Mouse (Mus musculus) testis, postnatal 14 days (tissue): Measurements from ENCODE around the gene Mpl.

Experiments
- DNase-seq: peaks from one replicate; pipeline ENCODE4 v3.0.0; 2021; ENCODE audit warnings: low spot score

Mpl gene

GRCm38 (mm10) chr4:118427768-118428451, 29.4 kb downstream of the Mpl start, which contains the start of gene Elovl1:
TSS of gene Elovl1 (plus strand) at chr4:118428093.
- peak; percentile 85 for DNase-seq

- no peak for DNase-seq
Measured at GRCm38 (mm10) chr4:118427415-118427767, 29.9 kb downstream of the Mpl start.

- DNase-seq: no peak
Measured at GRCm38 (mm10) chr4:118425374-118425773, 31.9 kb downstream of the Mpl start.

- no peak for DNase-seq
Measured at GRCm38 (mm10) chr4:118424541-118425160, 32.7 kb downstream of the Mpl start.

GRCm38 (mm10) chr4:118421384-118421783, 35.9 kb downstream of the Mpl start:
- no peak for DNase-seq

GRCm38 (mm10) chr4:118417112-118417797, 40.1 kb downstream of the Mpl start:
- no peak for DNase-seq

- DNase-seq: no peak
Measured at GRCm38 (mm10) chr4:118416329-118416728, 41.0 kb downstream of the Mpl start.

- DNase-seq: no peak
Measured at GRCm38 (mm10) chr4:118415779-118416178, 41.5 kb downstream of the Mpl start.

- no peak for DNase-seq
Measured at GRCm38 (mm10) chr4:118413553-118413952, 43.8 kb downstream of the Mpl start.

GRCm38 (mm10) chr4:118410871-118411270, 46.4 kb downstream of the Mpl start:
- DNase-seq: no peak

- peak; percentile 91 for DNase-seq
Measured at GRCm38 (mm10) chr4:118409142-118409900, 48.0 kb downstream of the Mpl start, which contains the start of the genes Szt2 and Med8. TSS of gene Szt2 (minus strand) at chr4:118409273. TSS of gene Med8 (plus strand) at chr4:118409337.

- peak; percentile 66 for DNase-seq
Measured at GRCm38 (mm10) chr4:118402701-118403100, 54.6 kb downstream of the Mpl start.

GRCm38 (mm10) chr4:118401918-118402317, 55.4 kb downstream of the Mpl start:
- DNase-seq: peak; percentile 56

- DNase-seq: no peak
Measured at GRCm38 (mm10) chr4:118401421-118401820, 55.9 kb downstream of the Mpl start.

- no peak for DNase-seq
Measured at GRCm38 (mm10) chr4:118398400-118398799, 58.9 kb downstream of the Mpl start.

GRCm38 (mm10) chr4:118396433-118396832, 60.9 kb downstream of the Mpl start:
- DNase-seq: no peak

GRCm38 (mm10) chr4:118395289-118395688, 62.0 kb downstream of the Mpl start:
- no peak for DNase-seq

GRCm38 (mm10) chr4:118394505-118394904, 62.8 kb downstream of the Mpl start:
- no peak for DNase-seq
